Mouse (Mus musculus) CH12F3 (cell line): Measurements from ENCODE around the gene Gm17545.

Experiments
- in situ Hi-C: fragments of 300-500 bp; cut with MboI; formaldehyde crosslinking; loops from 2 replicates; pipeline ENCODE4 v1.14.3; 2020; ENCODE audit warnings: low sequenced_read_pairs

Gene Gm17545

GRCm38 (mm10) chr9:22486211-22486610 lies 32.1 kb downstream of the Gm17545 start:
- in situ Hi-C loops, result no loop called here

GRCm38 (mm10) chr9:22488963-22489362 lies 34.9 kb downstream of the Gm17545 start:
- in situ Hi-C loops, result no loop called here

- in situ Hi-C loops, result no loop called here
These were observed 40.2 kb downstream of the Gm17545 start for GRCm38 (mm10) chr9:22494203-22494807.

GRCm38 (mm10) chr9:22495133-22495532 lies 41.0 kb downstream of the Gm17545 start:
- in situ Hi-C loops, result no loop called here

GRCm38 (mm10) chr9:22497021-22497767 lies 43.1 kb downstream of the Gm17545 start:
- in situ Hi-C loops, result no loop called here

GRCm38 (mm10) chr9:22502972-22503371 lies 48.9 kb downstream of the Gm17545 start:
- in situ Hi-C loops, result no loop called here

GRCm38 (mm10) chr9:22503581-22503980 lies 49.5 kb downstream of the Gm17545 start:
- in situ Hi-C loops, result no loop called here

- in situ Hi-C loops, result no loop called here
These were observed 51.5 kb downstream of the Gm17545 start for GRCm38 (mm10) chr9:22505574-22505973.
